Mouse (Mus musculus) mature B cell (primary cell): ENCODE data around the gene Cacna1c.

ENCODE experiments used
- in situ Hi-C: fragments of 300-500 bp; cut with MboI; formaldehyde crosslinking; loops from 2 replicates; pipeline ENCODE4 v1.14.3; 2019

The Cacna1c gene

GRCm38 (mm10) chr6:119196382-119197305 is at the start of gene Cacna1c:
Gene Cacna1c, minus strand, starts transcription at chr6:119196418.
- in situ Hi-C loops: no loop called here

- in situ Hi-C loops: no loop called here
Measured at GRCm38 (mm10) chr6:119240871-119241705, 44.9 kb upstream of the Cacna1c start.

GRCm38 (mm10) chr6:119240256-119240655 is 44.0 kb upstream of the Cacna1c start:
- in situ Hi-C loops: no loop called here

- in situ Hi-C loops: no loop called here
Measured at GRCm38 (mm10) chr6:119239341-119240005, 43.3 kb upstream of the Cacna1c start.

GRCm38 (mm10) chr6:119237427-119237989 is 41.3 kb upstream of the Cacna1c start:
- in situ Hi-C loops: no loop called here

- in situ Hi-C loops: no loop called here
Measured at GRCm38 (mm10) chr6:119236241-119236640, 40.0 kb upstream of the Cacna1c start, which contains the start of gene Cacna2d4. Gene Cacna2d4, plus strand, starts transcription at chr6:119236526.

GRCm38 (mm10) chr6:119235441-119235840 is 39.2 kb upstream of the Cacna1c start:
- in situ Hi-C loops: no loop called here

- in situ Hi-C loops: no loop called here
Measured at GRCm38 (mm10) chr6:119233066-119233465, 36.8 kb upstream of the Cacna1c start.

- in situ Hi-C loops: loop anchor here (10.0 kb wide), 1 partner anchor 216 kb away; no protein-coding TSS in a partner anchor
Measured at GRCm38 (mm10) chr6:119228861-119229603, 32.8 kb upstream of the Cacna1c start.

GRCm38 (mm10) chr6:119227001-119227400 is 30.8 kb upstream of the Cacna1c start:
- in situ Hi-C loops: loop anchor here (10.0 kb wide), 1 partner anchor 218 kb away; no protein-coding TSS in a partner anchor

- in situ Hi-C loops: loop anchor here (10.0 kb wide), 1 partner anchor 219 kb away; no protein-coding TSS in a partner anchor
Measured at GRCm38 (mm10) chr6:119225731-119226130, 29.5 kb upstream of the Cacna1c start.

GRCm38 (mm10) chr6:119225226-119225625 is 29.0 kb upstream of the Cacna1c start:
- in situ Hi-C loops: loop anchor here (10.0 kb wide), 1 partner anchor 220 kb away; no protein-coding TSS in a partner anchor

- in situ Hi-C loops: loop anchor here (5.0 to 10.0 kb wide), 2 partner anchors 128 to 220 kb away; no protein-coding TSS in a partner anchor
Measured at GRCm38 (mm10) chr6:119224451-119225195, 28.4 kb upstream of the Cacna1c start.

- in situ Hi-C loops: loop anchor here (5.0 to 10.0 kb wide), 2 partner anchors 132 to 225 kb away; no protein-coding TSS in a partner anchor
Measured at GRCm38 (mm10) chr6:119220297-119220696, 24.1 kb upstream of the Cacna1c start.

- in situ Hi-C loops: no loop called here
Measured at GRCm38 (mm10) chr6:119219237-119219870, 23.1 kb upstream of the Cacna1c start.

- in situ Hi-C loops: no loop called here
Measured at GRCm38 (mm10) chr6:119218591-119218990, 22.4 kb upstream of the Cacna1c start.

- in situ Hi-C loops: no loop called here
Measured at GRCm38 (mm10) chr6:119217661-119218060, 21.4 kb upstream of the Cacna1c start.

- in situ Hi-C loops: no loop called here
Measured at GRCm38 (mm10) chr6:119215040-119215613, 18.9 kb upstream of the Cacna1c start.

GRCm38 (mm10) chr6:119214190-119214589 is 18.0 kb upstream of the Cacna1c start:
- in situ Hi-C loops: no loop called here
